Mouse (Mus musculus): ENCODE data around the gene Mcoln2. TPM values are rescaled to one million over a fixed set of nuclear protein-coding genes. Genes with fewer than 3 reads are reported as not detected.

The Mcoln2 gene
- polyA plus RNA-seq, 1 experiment: 0.89 TPM

DNA sequence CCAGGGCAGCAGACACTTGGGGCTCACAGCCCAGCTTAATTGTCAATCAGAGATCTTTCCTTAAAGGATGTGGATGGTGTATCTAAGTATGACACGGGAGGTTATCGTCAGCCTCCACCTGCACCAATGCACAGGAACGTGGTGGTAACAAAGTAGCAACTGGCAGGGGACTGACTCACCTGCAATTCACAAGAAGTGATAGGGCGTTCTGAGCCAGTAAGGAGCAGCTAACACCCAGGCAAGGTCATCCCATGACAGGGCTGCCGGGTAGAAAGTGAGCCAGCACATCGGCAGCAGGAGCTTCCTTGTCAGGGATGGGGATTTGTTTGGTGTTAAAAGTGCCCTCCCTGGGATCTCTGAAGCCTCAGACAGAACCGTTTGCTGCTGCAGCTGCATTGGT is 83.1 kb downstream of the Mcoln2 start:
- no peak for TF ChIP-seq POLR2A (IDR thresholded peaks at IDR 0.05; ENCODE audit: borderline replicate concordance, extremely low read depth, low read depth, low read length)
- no peak for TF ChIP-seq CTCF (IDR thresholded peaks at IDR 0.05; ENCODE audit: insufficient read depth, low read length)
- no peaks in the 10 kb centered on the region; the same call in 1 of the 2 replicates for H3K4me1 ChIP-seq (ENCODE audit: control insufficient read depth, insufficient read depth, low read length)
- DNase-seq: no peak
- H3K4me3 ChIP-seq (replicated peaks; ENCODE audit: extremely low read depth, low read depth, low read length): no peak overlapping the region
- WGBS: 61% methylated on average over 7 of the region's 7 CpGs

DNA sequence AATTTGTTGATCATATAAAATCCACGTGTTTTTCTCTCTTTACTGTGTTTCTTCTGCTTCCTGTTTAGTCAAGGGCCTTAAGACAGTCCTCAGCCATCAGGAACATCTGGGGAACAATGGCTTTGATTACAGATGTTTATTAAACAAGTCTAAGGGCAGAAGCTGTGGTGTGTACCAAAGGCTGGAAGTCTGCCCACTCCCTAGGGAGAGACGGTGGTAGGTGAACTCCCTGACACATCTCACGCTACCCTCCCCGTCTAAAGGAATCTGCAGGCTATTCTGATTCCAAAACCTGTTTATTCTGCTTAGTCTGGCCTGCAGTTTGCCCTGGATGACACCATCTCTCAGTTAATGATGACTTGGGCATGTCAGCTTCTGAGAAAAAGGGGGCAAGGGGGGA is 84.1 kb downstream of the Mcoln2 start:
- 33% methylated on average over 4 of the region's 4 CpGs for WGBS

DNA sequence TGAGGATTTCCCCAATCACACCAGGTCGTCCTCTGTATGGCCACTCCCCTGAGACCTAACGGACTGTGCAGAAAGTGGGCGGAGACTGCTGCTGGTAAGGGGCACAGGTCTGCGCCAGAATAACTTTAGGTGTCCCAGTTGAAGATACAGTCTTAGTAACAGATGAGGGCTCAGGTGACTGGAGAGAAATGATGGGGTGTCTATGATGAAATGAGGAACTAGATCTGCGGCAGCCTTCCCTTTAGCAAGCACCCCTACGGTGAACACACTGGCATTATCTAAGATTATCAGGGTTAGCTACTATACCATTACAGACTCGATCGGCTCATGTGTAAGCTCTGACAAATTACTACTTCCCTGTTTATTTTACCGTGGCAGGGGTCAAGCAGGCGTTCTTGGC is 84.9 kb downstream of the Mcoln2 start:
- TF ChIP-seq POLR2A (IDR thresholded peaks at IDR 0.05; ENCODE audit: borderline replicate concordance, extremely low read depth, low read depth, low read length): no peak
- no peak for TF ChIP-seq CTCF (IDR thresholded peaks at IDR 0.05; ENCODE audit: insufficient read depth, low read length)
- no peak overlapping the region for H3K4me3 ChIP-seq (replicated peaks; ENCODE audit: extremely low read depth, low read depth, low read length)
- no peaks in the 10 kb centered on the region; the same call in 1 of the 2 replicates for H3K4me1 ChIP-seq (ENCODE audit: control insufficient read depth, insufficient read depth, low read length)
- 48% methylated on average over 10 of the region's 10 CpGs for WGBS
- no peak for DNase-seq

More for the DNA sequence above, 84.1 kb downstream of the Mcoln2 start:
- TF ChIP-seq POLR2A (IDR thresholded peaks at IDR 0.05; ENCODE audit: borderline replicate concordance, extremely low read depth, low read depth, low read length) (no peak), CTCF (IDR thresholded peaks at IDR 0.05; ENCODE audit: insufficient read depth, low read length) (no peak)
- H3K4me1 ChIP-seq (ENCODE audit: control insufficient read depth, insufficient read depth, low read length): no peaks in the 10 kb centered on the region; the same call in 1 of the 2 replicates
- no peak overlapping the region for H3K4me3 ChIP-seq (replicated peaks; ENCODE audit: extremely low read depth, low read depth, low read length)
- DNase-seq: no peak

GRCm38 (mm10) chr3:146236280-146236679 is 86.6 kb downstream of the Mcoln2 start:
- TF ChIP-seq POLR2A (IDR thresholded peaks at IDR 0.05; ENCODE audit: borderline replicate concordance, extremely low read depth, low read depth, low read length) (no peak), CTCF (IDR thresholded peaks at IDR 0.05; ENCODE audit: insufficient read depth, low read length) (no peak)
- 72% methylated on average over 8 of the region's 8 CpGs for WGBS
- no peak for DNase-seq
- Histone ChIP-seq H3K4me1 (ENCODE audit: control insufficient read depth, insufficient read depth, low read length) (no peaks in the 10 kb centered on the region; the same call in 1 of the 2 replicates), H3K4me3 (replicated peaks; ENCODE audit: extremely low read depth, low read depth, low read length) (no peak overlapping the region)

DNA sequence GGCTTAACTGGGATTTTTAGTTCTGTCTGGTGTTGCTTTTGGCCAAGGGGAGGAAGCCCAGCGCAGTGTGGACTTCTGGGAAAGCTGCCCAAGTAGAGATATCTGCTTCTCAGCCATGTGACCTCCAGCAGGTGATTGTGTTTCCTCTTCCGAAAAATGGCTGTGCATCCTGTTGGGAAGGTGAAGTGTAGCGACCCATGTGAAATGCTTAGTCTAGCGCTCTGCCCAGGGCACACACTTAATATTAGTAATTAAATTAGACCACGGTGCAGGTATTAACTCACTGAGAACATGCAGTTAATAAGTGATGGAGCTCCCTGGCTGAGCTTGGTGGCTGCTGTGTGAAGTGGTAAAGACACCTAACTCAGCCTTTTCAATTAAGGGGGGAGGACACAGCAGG is 88.0 kb downstream of the Mcoln2 start:
- TF ChIP-seq POLR2A (IDR thresholded peaks at IDR 0.05; ENCODE audit: borderline replicate concordance, extremely low read depth, low read depth, low read length): no peak
- no peak for TF ChIP-seq CTCF (IDR thresholded peaks at IDR 0.05; ENCODE audit: insufficient read depth, low read length)
- DNase-seq: no peak
- H3K4me1 ChIP-seq (ENCODE audit: control insufficient read depth, insufficient read depth, low read length): no peaks in the 10 kb centered on the region; the same call in 1 of the 2 replicates

GRCm38 (mm10) chr3:146244630-146245029 is 95.0 kb downstream of the Mcoln2 start:
- WGBS: 94% methylated on average over 1 of the region's 1 CpGs
- no peaks in the 10 kb centered on the region; the same call in 1 of the 2 replicates for H3K4me1 ChIP-seq (ENCODE audit: control insufficient read depth, insufficient read depth, low read length)
- H3K4me3 ChIP-seq (replicated peaks; ENCODE audit: extremely low read depth, low read depth, low read length): no peak overlapping the region
- no peak for DNase-seq
- TF ChIP-seq CTCF (IDR thresholded peaks at IDR 0.05; ENCODE audit: insufficient read depth, low read length): no peak
- TF ChIP-seq POLR2A (IDR thresholded peaks at IDR 0.05; ENCODE audit: borderline replicate concordance, extremely low read depth, low read depth, low read length): no peak

More for the DNA sequence above, 88.0 kb downstream of the Mcoln2 start:
- H3K4me3 ChIP-seq (replicated peaks; ENCODE audit: extremely low read depth, low read depth, low read length): no peak overlapping the region
- WGBS: 85% methylated on average over 5 of the region's 5 CpGs

Other genes starting within 250 kb of the Mcoln2 start
- gene Bcl10, start 227.0 kb upstream of the Mcoln2 start, polyA plus RNA-seq (2012; rRNA removed): 8.4 and 13.5 TPM in 2 replicates
- 13.6 and 16.8 TPM in 2 replicates for gene 2410004B18Rik, start 211.8 kb upstream of the Mcoln2 start, polyA plus RNA-seq (2012; rRNA removed)
- gene Syde2, start 162.0 kb upstream of the Mcoln2 start, polyA plus RNA-seq (2012; rRNA removed): 6.6 and 9.0 TPM in 2 replicates
- 4.5 and 7.1 TPM in 2 replicates for gene Wdr63, start 41.7 kb upstream of the Mcoln2 start, polyA plus RNA-seq (2012; rRNA removed)
- gene Mcoln3, start 32.4 kb upstream of the Mcoln2 start, polyA plus RNA-seq (2012; rRNA removed): 9.0 and 12.3 TPM in 2 replicates
- gene Lpar3, start 71.1 kb downstream of the Mcoln2 start, polyA plus RNA-seq (2012; rRNA removed): 17.8 and 25.7 TPM in 2 replicates

Measured in lung, adult 2 months (tissue).